Comparison of ENCODE assay signal across 11 mouse cellular contexts in the genomic region with DNA sequence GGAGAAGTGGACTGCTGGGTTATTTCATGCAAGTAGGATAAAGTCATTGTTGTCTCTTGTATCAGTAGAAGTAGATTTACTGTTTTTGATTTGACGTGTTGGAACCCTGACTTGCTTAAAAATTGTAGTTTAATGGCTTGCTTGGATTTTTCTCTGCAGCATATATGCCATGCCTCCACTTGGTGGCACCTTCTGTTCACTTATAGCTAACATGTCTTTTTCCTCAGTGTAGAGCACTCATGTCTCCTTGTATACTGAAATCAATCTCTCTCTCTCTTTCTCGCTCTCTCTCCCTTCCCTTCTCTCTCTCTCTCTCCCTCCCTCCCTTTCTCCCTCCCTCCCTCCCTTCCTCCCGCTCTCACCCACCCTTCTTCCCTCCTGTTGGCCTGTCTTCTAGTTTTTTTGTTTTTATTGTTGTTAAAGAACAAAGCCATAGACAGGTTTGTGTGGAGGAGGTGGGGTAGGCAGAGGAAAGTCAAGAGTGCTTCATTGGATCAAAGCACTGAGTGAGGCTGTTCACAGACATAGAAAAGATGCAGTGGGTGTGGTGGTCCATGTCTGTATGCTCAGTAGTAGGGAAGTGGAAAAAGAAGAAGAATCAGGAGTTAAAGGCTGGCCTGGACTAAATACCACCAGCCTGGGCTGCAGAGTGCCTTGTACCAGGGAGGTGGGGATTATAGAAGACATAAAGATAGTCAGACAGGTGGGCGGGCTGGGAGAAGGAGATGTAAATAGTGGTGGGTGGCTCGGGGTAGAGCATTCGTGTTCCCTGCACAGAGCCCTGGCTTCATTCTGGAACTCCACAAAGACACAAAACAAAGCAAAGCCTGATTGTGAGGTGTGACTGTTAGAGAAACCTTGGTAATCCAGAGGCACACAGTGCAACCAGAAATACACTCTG. TPM values are rescaled to one million over a fixed set of nuclear protein-coding genes. Genes with fewer than 3 reads are reported as not detected.
DNase-seq lines count a peak whose midpoint lies in the region; ATAC-seq lines count a peak whose summit lies in the region.
"Had no signal": no experiment of that assay in that cellular context is flagged by ENCODE, and none has a peak within 500 bp of the region (broad histone marks: within the 10 kb centered on the region; RNA-seq: fewer than 3 reads in every experiment).

No protein-coding gene starts in this region.

- no peaks in the 10 kb centered on the region for H3K9me3 ChIP-seq in kidney, embryonic 14.5 days (ENCODE audit: control insufficient read depth, low read length)
- no peaks in the 10 kb centered on the region for H3K9me3 ChIP-seq in kidney, embryonic 15.5 days (replicated peaks)
- H3K9me3 ChIP-seq: heart, embryonic 13.5 days; limb, embryonic 15.5 days had no signal

- peaks cover 43% of the 10 kb centered on the region for H3K36me3 ChIP-seq in kidney, embryonic 14.5 days (ENCODE audit: control insufficient read depth, insufficient read depth, low read length)
- H3K36me3 ChIP-seq in kidney, embryonic 15.5 days = peaks cover 60% of the 10 kb centered on the region

- no peaks in the 10 kb centered on the region for H3K4me1 ChIP-seq in kidney, embryonic 14.5 days (ENCODE audit: control insufficient read depth, insufficient read depth, low read length)
- H3K4me1 ChIP-seq in kidney, embryonic 15.5 days = no peaks in the 10 kb centered on the region
- H3K4me1 ChIP-seq: heart, embryonic 13.5 days; limb, embryonic 15.5 days had no signal

- no peak overlapping the region for H3K4me2 ChIP-seq in kidney, embryonic 14.5 days (replicated peaks; ENCODE audit: low read depth, low read length)
- no peak overlapping the region for H3K4me2 ChIP-seq in kidney, embryonic 15.5 days
- H3K4me2 ChIP-seq: heart, embryonic 13.5 days; limb, embryonic 15.5 days had no signal

- intact Hi-C loops in left cerebral cortex, postnatal 14 days (cut with DNase I) = loop anchor here (10.0 kb wide), 1 partner anchor 194 kb away; no protein-coding TSS in a partner anchor

- no peaks in the 10 kb centered on the region for H3K27me3 ChIP-seq in kidney, embryonic 14.5 days (ENCODE audit: control insufficient read depth, insufficient read depth, low read length)
- no peaks in the 10 kb centered on the region for H3K27me3 ChIP-seq in kidney, embryonic 15.5 days
- H3K27me3 ChIP-seq: heart, embryonic 13.5 days; limb, embryonic 15.5 days had no signal

- H3K9ac ChIP-seq in kidney, embryonic 14.5 days (ENCODE audit: low read depth, low read length) = no peak overlapping the region
- H3K9ac ChIP-seq in kidney, embryonic 15.5 days = no peak overlapping the region
- H3K9ac ChIP-seq: heart, embryonic 13.5 days; limb, embryonic 15.5 days had no signal

- 76% methylated on average over 6 of the region's 6 CpGs for WGBS in kidney, embryonic 14.5 days
- WGBS in kidney, embryonic 15.5 days = 73% methylated on average over 6 of the region's 6 CpGs

- 0 out of 2 replicates have a peak, but pooled peaks have one; percentile 52 for ATAC-seq in kidney, embryonic 14.5 days (ENCODE audit: low FRiP score, low TSS enrichment)
- ATAC-seq in kidney, embryonic 15.5 days (replicated peaks; ENCODE audit: low FRiP score) = no peak
- no peak for ATAC-seq in megakaryocyte, adult 5-6 weeks (ENCODE audit: poor library complexity, severe bottlenecking)

- no peak overlapping the region for H3K4me3 ChIP-seq in kidney, embryonic 14.5 days (ENCODE audit: low read length)
- no peak overlapping the region for H3K4me3 ChIP-seq in kidney, embryonic 15.5 days (replicated peaks)
- H3K4me3 ChIP-seq: heart, embryonic 13.5 days; limb, embryonic 15.5 days had no signal

- no peak overlapping the region for H3K27ac ChIP-seq in kidney, embryonic 14.5 days (ENCODE audit: low read depth, low read length)
- no peak overlapping the region for H3K27ac ChIP-seq in kidney, embryonic 15.5 days
- H3K27ac ChIP-seq: heart, embryonic 13.5 days; limb, embryonic 15.5 days had no signal

- DNase-seq in 3T3-L1 (ENCODE audit: low read depth, low spot score) = peak; percentile 21
- DNase-seq in NIH3T3 (ENCODE audit: low read depth) = peak; percentile 33
- peak; percentile 33 to 63 for DNase-seq in left cerebral cortex, postnatal 14 days (ENCODE audit: low spot score in 2 of 2)
- DNase-seq in testis, postnatal 14 days (ENCODE audit: low spot score) = no peak
- DNase-seq in adrenal gland, adult 8-10 months = no peak
- DNase-seq: cerebellum, postnatal 25 days had no signal

RNA-seq across cellular contexts. Expression of a gene that starts 12.4 kb away (rescaled TPM):
- 526 and 667 TPM in 2 replicates for polyA plus RNA-seq in kidney, embryonic 14.5 days (2014; fragmentation: Nextera tagmentation; extraction: Ambion mirVana)
- polyA plus RNA-seq in kidney, embryonic 15.5 days (2015; fragmentation: Nextera tagmentation; extraction: Ambion mirVana) = 421 and 423 TPM in 2 replicates
- 100 to 1,000 TPM; 208 to 229 TPM for total RNA-seq in left cerebral cortex, postnatal 14 days (2021)
- total RNA-seq in megakaryocyte, adult 5-6 weeks (2015) = 57.3 and 61.5 TPM in 2 replicates
- total RNA-seq in megakaryocyte, adult 5-6 weeks (2017) = 166 and 181 TPM in 2 replicates
- total RNA-seq in adrenal gland, adult 8-10 months (2022) = 100 to 1,000 TPM; 224 to 278 (median 248) TPM

Comparison
In these comparisons a context has a peak if more than half of its experiments do, and no peak if none do; other contexts are left out.
1. DNase-seq: peak in 3T3-L1 (single experiment), NIH3T3 (single experiment) and left cerebral cortex, postnatal 14 days (2 of 2); none in testis, postnatal 14 days (single experiment) and adrenal gland, adult 8-10 months (single experiment).